Mouse (Mus musculus): ENCODE data around the gene Gpr182.

Gene Gpr182

GRCm38 (mm10) chr10:127738151-127738882 is 13.2 kb downstream of the Gpr182 start:
- DNase-seq: peak in 1 of 2 experiments; percentile 62

GRCm38 (mm10) chr10:127737552-127737951 is 14.0 kb downstream of the Gpr182 start:
- DNase-seq: no peak

GRCm38 (mm10) chr10:127736916-127737315 is 14.6 kb downstream of the Gpr182 start:
- DNase-seq: peak in 1 of 2 experiments; percentile 28

GRCm38 (mm10) chr10:127736266-127736665 is 15.3 kb downstream of the Gpr182 start:
- no peak for DNase-seq

GRCm38 (mm10) chr10:127734434-127734833 is 17.1 kb downstream of the Gpr182 start:
- peak in 1 of 2 experiments; percentile 37 for DNase-seq

DNA sequence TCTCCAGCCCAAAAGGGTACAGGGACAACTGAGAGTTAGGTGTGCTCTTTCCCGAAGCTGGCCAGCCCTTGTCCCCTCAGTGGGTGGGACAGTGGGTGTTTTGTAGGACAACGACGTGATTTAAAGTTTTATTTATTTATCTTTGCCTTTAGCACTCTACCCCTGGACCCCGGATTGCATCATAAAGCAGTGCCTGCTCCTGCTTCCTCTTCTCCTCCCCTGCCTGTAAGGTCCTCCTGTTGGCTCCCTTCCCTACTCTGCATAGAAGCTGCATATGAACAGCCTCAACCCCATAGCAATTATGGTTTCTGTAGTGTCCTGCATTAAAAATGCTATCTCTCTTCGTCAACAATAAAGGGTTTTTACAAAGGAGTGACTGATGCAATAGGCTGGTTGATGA is 20.1 kb downstream of the Gpr182 start:
- no peak for DNase-seq

DNA sequence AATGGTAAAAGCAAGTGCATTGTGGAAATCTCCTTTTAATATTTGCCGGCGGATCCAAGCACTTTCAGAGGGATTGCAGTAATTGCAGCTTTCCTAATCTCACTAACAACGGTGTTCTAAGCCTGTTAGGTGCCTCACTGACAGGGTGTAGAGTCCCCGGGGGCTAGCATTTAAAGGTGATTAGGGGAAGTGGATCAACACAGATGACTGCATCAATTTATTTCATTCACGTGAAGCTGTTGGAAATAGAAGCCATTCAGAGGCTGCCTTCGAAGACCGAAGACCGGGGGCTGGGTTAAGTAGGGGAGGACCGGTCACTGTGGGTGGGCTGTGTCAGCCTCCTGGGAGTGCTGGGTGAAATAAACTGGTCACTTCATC is 20.6 kb downstream of the Gpr182 start:
- no peak for DNase-seq

GRCm38 (mm10) chr10:127730285-127730932 is 21.1 kb downstream of the Gpr182 start:
- no peak for DNase-seq

GRCm38 (mm10) chr10:127728437-127728836 is 23.1 kb downstream of the Gpr182 start:
- no peak for DNase-seq

DNA sequence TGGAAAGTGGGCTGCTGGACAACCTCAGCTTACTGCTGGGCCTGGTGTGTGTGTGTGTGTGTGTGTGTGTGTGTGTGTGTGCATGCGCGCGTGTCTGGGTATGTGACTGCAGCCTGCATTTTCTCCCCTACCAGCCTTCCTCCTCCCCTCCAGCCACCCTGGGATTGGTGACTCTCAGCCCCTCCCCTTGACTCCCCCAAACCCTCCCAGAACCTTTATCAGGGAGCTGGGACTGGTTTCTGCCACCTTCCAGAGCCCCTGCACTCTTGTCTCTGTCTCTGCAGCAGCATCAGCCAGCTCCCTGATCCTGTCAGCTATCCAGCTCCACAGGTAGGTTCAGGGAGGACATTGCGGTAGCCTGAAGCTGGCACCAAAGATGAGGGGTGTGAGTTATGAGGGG is 26.4 kb downstream of the Gpr182 start:
- DNase-seq: no peak

GRCm38 (mm10) chr10:127724178-127724577 is 27.4 kb downstream of the Gpr182 start, which contains the start of gene Tac2:
Gene Tac2 (plus strand): TSS chr10:127724478.
- no peak for DNase-seq

DNA sequence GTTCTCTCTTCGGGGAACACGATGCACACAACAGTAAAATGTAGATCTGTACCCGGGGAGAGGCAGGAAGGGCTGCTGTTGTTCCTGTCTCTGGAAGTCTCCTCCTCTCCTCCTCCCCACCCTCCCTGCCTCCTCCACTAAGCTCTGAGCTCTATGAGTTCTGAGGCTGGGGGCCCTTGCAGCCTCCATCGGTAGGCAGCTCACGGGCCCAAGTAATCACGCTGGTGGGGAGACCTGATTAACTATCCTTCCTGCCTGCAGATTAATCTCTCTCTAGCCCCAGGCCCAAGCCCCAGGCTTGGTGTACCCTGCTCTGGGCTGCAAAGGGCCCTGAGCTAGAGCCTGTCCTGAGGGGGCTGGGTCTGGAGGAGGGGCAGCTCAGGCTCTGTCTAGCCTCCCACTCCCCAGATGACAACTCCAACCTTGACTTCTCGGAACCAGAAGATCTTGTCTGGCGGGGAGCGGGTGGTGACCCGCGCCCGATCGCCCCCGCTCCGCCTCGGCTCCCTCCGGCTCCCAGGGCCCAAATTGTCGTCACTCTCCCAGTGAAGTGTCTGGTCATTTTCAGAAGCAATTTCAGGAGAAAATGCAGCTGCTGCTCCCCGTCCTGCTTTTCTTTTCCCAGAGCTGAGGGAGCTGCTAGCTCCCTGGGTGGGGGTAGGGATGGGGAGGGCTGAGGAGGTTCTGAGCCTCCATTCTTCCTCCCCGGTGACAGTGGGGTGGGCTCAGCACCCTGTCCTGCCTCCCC is 29.7 kb downstream of the Gpr182 start:
- peak in 1 of 2 experiments; percentile 23 for DNase-seq

- DNase-seq: no peak
These were observed 38.8 kb downstream of the Gpr182 start for GRCm38 (mm10) chr10:127712736-127713135.

DNA sequence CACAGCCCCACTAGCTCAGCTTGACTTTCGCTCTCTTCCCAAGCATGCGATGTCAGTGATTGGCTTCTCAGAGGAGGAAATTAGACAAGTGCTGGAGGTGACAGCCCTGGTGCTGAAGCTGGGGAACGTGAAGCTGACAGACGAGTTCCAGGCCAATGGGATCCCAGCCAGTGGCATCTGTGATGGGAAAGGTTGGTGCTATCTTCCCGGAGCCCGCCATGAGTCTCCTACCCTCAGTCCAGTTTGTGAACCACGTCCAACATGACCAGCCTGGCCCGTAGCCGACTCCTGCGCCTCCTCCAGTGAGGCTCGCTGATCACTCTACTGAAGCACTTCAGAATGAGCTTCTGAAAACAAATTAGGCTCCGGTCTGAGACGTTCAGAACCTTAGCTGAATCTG is 41.2 kb downstream of the Gpr182 start:
- DNase-seq: no peak

DNA sequence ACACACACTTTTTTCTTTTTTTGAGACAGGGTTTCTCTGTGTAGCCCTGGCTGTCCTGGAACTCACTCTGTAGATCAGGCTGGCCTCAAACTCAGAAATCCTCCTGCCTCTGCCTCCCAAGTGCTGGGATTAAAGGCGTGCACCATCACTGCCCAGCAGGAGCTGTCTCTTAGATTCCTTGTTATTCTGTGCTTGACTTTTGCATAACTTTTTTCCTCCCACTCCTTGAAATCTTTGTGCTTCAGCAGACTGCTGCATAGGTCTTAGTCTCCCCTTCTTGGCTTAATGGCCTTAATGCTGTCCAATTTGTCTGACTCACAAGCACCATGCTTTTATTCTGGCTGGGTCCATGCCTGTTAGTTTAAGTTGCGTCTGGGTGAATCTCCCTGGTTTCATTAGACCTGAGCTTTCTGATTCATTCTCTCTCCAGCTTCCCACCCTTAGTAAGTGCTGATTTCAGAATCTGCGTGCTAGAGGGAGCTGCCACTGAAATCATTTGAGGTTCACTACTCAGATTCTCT is 42.6 kb downstream of the Gpr182 start:
- DNase-seq: no peak

DNA sequence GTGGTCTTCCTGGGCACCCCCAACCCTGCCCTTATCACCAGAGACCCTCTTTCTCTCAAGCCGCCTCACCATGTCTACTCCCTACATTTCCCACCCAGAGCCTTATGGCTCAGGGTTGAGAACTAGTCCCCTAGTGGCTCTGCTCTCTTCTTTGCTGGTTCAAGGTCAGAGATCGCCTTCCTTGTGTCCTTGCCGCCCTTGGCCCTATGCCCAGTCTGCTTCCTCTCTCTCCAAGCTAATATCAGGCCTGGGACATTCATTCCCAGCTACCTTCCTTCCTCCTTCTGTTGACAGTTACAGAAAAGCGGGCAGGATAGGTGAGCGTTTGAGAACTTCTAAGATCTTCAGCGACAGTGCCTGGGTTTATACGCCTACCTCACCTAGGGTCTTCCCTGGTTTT is 43.8 kb downstream of the Gpr182 start:
- DNase-seq: peak; percentile 33 to 53

DNA sequence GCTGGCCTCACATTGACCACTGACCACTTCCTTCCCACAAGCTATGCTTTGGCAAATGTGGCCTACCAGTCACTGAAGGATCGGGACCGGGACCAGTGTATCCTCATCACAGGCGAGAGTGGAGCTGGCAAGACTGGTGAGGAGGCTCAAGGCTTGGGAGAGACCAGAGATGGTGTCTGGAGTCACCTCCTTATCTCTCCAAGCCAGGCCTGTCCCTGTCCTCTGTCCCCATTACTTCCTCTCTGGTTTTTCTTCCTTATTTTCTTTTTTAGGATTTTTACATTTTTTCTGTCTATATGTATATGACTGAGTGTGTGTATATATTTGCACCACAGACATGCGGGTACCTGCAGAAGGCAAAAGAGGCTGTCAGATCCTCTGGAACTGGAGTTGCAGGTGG is 45.7 kb downstream of the Gpr182 start:
- DNase-seq: no peak

- no peak for DNase-seq
These were observed 46.7 kb downstream of the Gpr182 start, which contains the start of gene Myo1a for GRCm38 (mm10) chr10:127704766-127705220. Gene Myo1a (plus strand): TSS chr10:127705170.

GRCm38 (mm10) chr10:127704293-127704692 is 47.2 kb downstream of the Gpr182 start:
- DNase-seq: no peak

- DNase-seq: no peak
These were observed 48.2 kb downstream of the Gpr182 start for GRCm38 (mm10) chr10:127703299-127703698.

DNA sequence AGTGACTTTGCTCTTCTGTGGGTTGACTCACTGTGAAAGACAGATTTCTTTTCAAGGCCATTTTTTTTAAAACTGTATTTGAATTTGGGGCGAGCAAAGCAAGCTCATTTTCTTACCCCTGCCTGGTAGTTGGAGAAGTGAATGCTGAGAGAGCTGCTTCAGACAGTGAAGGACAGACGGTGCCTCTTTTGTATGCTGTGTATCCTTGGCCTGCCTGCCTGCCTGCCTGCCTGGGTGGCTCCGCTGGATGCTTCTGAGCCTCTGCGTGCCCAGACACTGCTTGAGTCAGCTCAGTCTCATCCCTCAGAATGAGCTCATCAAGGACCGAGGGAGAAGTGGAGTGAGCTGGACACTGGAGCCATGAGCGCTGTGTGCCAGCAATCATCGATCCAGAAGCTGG is 52.6 kb downstream of the Gpr182 start:
- DNase-seq: no peak

Data from lung, postnatal 4 days (tissue).